Comparison of ENCODE assay signal across 22 mouse cellular contexts in the genomic region with DNA sequence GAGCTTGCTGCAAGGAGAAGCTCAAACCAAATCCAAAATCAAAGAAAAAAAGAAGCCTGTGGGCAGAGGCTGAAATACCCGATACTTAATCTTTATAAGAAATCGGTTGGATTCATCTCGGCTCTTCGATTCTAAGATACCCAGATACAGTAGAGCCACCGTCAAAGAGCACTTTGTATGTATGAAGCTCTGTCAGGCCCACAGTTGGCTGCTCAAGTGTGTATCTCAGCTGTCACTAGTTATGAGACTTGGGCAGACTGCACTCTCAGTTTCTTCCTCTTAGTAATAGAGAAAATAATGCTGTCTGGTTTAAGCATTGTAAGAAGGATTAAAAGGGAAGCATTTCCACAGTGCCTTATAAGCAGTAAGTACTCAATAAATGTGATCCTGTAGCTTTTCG.
DNase-seq lines count a peak whose midpoint lies in the region; ATAC-seq and TF ChIP-seq lines count a peak whose summit lies in the region.
"Had no signal": no experiment of that assay in that cellular context is flagged by ENCODE, and none has a peak within 500 bp of the region (broad histone marks: within the 10 kb centered on the region; RNA-seq: fewer than 3 reads in every experiment).

No protein-coding gene starts in this region.

- H3K9ac ChIP-seq in midbrain, embryonic 11.5 days (ENCODE audit: low read length): no peak overlapping the region
- H3K9ac ChIP-seq in midbrain, embryonic 14.5 days (replicated peaks; ENCODE audit: low read length): no peak overlapping the region
- no peak overlapping the region for H3K9ac ChIP-seq in liver, postnatal 0 days (replicated peaks)

- 90% methylated on average over 6 of the region's 6 CpGs for WGBS in midbrain, embryonic 11.5 days
- 89% methylated on average over 6 of the region's 6 CpGs for WGBS in midbrain, embryonic 14.5 days
- 83% methylated on average over 6 of the region's 6 CpGs for WGBS in liver, postnatal 0 days (ENCODE audit: insufficient replicate concordance)

- H3K9me3 ChIP-seq in midbrain, embryonic 11.5 days (ENCODE audit: control insufficient read depth, low read length): no peaks in the 10 kb centered on the region
- H3K9me3 ChIP-seq in midbrain, embryonic 14.5 days (ENCODE audit: control insufficient read depth, low read length): no peaks in the 10 kb centered on the region
- no peaks in the 10 kb centered on the region for H3K9me3 ChIP-seq in liver, postnatal 0 days (ENCODE audit: low read length)
- H3K9me3 ChIP-seq: G1E had no signal

- no peak overlapping the region for H3K4me2 ChIP-seq in midbrain, embryonic 11.5 days
- no peak overlapping the region for H3K4me2 ChIP-seq in midbrain, embryonic 14.5 days (ENCODE audit: low read length)
- no peak overlapping the region for H3K4me2 ChIP-seq in liver, postnatal 0 days (ENCODE audit: low read depth, low read length)

- TF ChIP-seq EP300 in liver, postnatal 0 days (IDR thresholded peaks at IDR 0.05; ENCODE audit: low read depth): no peak

- H3K27ac ChIP-seq in midbrain, embryonic 11.5 days (ENCODE audit: low read depth, low read length): no peak overlapping the region
- H3K27ac ChIP-seq in midbrain, embryonic 14.5 days (replicated peaks; ENCODE audit: low read depth, low read length): no peak overlapping the region
- H3K27ac ChIP-seq in liver, postnatal 0 days (ENCODE audit: low read depth): no peak overlapping the region

- peak; percentile 72 for DNase-seq in heart, adult 11 months
- no peak for DNase-seq in heart, adult 8-10 months (ENCODE audit: low spot score)
- DNase-seq in midbrain, embryonic 11.5 days (ENCODE audit: low spot score, missing footprints): peak; percentile 1
- no peak for DNase-seq in midbrain, embryonic 14.5 days
- peak; percentile 66 for DNase-seq in A20 (ENCODE audit: low read depth, low spot score)
- no peak for DNase-seq in liver, postnatal 0 days
- DNase-seq: adrenal gland, adult 2 months; adrenal gland, adult 8-10 months; adrenal gland, postnatal 10 days; adrenal gland, postnatal 14 days; adrenal gland, postnatal 25 days; adrenal gland, postnatal 36 days; B cell, adult 2 months; cerebellum, adult 11 months; cerebellum, adult 11-12 months; cerebellum, adult 18-20 months; cerebellum, adult 2 months had no signal

- H3K27me3 ChIP-seq in midbrain, embryonic 11.5 days (ENCODE audit: control insufficient read depth, insufficient read depth, low read length): no peaks in the 10 kb centered on the region
- no peaks in the 10 kb centered on the region for H3K27me3 ChIP-seq in midbrain, embryonic 14.5 days (ENCODE audit: control insufficient read depth, insufficient read depth, low read length)
- H3K27me3 ChIP-seq in liver, postnatal 0 days (ENCODE audit: insufficient read depth, low read length): no peaks in the 10 kb centered on the region
- H3K27me3 ChIP-seq: CH12.LX, Patski had no signal

- H3K4me1 ChIP-seq in midbrain, embryonic 11.5 days (ENCODE audit: control insufficient read depth, insufficient read depth, low read length): no peaks in the 10 kb centered on the region
- H3K4me1 ChIP-seq in midbrain, embryonic 14.5 days (ENCODE audit: control insufficient read depth, insufficient read depth, low read length): no peaks in the 10 kb centered on the region
- H3K4me1 ChIP-seq in liver, postnatal 0 days (ENCODE audit: insufficient read depth): no peaks in the 10 kb centered on the region

- H3K36me3 ChIP-seq in midbrain, embryonic 11.5 days (ENCODE audit: control insufficient read depth, insufficient read depth, low read length): no peaks in the 10 kb centered on the region
- no peaks in the 10 kb centered on the region for H3K36me3 ChIP-seq in midbrain, embryonic 14.5 days (ENCODE audit: control insufficient read depth, insufficient read depth, low read length)
- H3K36me3 ChIP-seq in liver, postnatal 0 days (replicated peaks; ENCODE audit: insufficient read depth, low read length): no peaks in the 10 kb centered on the region
- H3K36me3 ChIP-seq: G1E had no signal

- ATAC-seq in midbrain, embryonic 11.5 days (ENCODE audit: low FRiP score): no peak
- ATAC-seq in midbrain, embryonic 14.5 days (ENCODE audit: low FRiP score, low TSS enrichment): no peak
- ATAC-seq in liver, postnatal 0 days: no peak
- ATAC-seq: activated CD4-positive, CD25-positive, alpha-beta regulatory T cell, adult 4 months; CD4-positive, CD25-positive, alpha-beta regulatory T cell, adult 4 months; Patski had no signal

- no peak overlapping the region for H3K4me3 ChIP-seq in midbrain, embryonic 11.5 days (ENCODE audit: low read depth, low read length)
- H3K4me3 ChIP-seq in midbrain, embryonic 14.5 days (replicated peaks; ENCODE audit: low read depth, low read length): no peak overlapping the region
- no peak overlapping the region for H3K4me3 ChIP-seq in liver, postnatal 0 days (ENCODE audit: low read depth, low read length)

- no peak for TF ChIP-seq CTCF in liver, postnatal 0 days (IDR thresholded peaks at IDR 0.05; ENCODE audit: low read depth)

Comparison
In these comparisons a context has a peak if more than half of its experiments do, and no peak if none do; other contexts are left out.
1. DNase-seq: peak in heart, adult 11 months (single experiment), midbrain, embryonic 11.5 days (single experiment) and A20 (single experiment); none in heart, adult 8-10 months (single experiment), midbrain, embryonic 14.5 days (single experiment) and liver, postnatal 0 days (single experiment).